Comparison of ENCODE assay signal across 30 mouse cellular contexts in genomic region chr17:56876465-56876864, GRCm38 (mm10). TPM values are rescaled to one million over a fixed set of nuclear protein-coding genes. Genes with fewer than 3 reads are reported as not detected.
"Had no signal": no experiment of that assay in that cellular context is flagged by ENCODE, and none has a peak within 500 bp of the region (broad histone marks: within the 10 kb centered on the region; RNA-seq: fewer than 3 reads in every experiment).

No protein-coding gene starts in this region.

- H3K9me3 ChIP-seq: liver, embryonic 13.5 days; midbrain, embryonic 15.5 days; neural tube, embryonic 12.5 days; neural tube, embryonic 15.5 days had no signal

- H3K9ac ChIP-seq: liver, embryonic 13.5 days; midbrain, embryonic 15.5 days; neural tube, embryonic 12.5 days; neural tube, embryonic 15.5 days had no signal

- DNase-seq: kidney, postnatal 25 days; layer of hippocampus, adult 9-11 months; liver, embryonic 13.5 days; lung, adult 2 months; lung, postnatal 14 days; lung, postnatal 4 days; right cerebral cortex, adult 18-20 months; right cerebral cortex, postnatal 25 days; spleen, adult 18-20 months; thymus, postnatal 25 days had no signal

- H3K36me3 ChIP-seq: liver, embryonic 13.5 days; midbrain, embryonic 15.5 days; neural tube, embryonic 12.5 days; neural tube, embryonic 15.5 days had no signal

- H3K27me3 ChIP-seq: liver, embryonic 13.5 days; midbrain, embryonic 15.5 days; neural tube, embryonic 12.5 days; neural tube, embryonic 15.5 days had no signal

- H3K27ac ChIP-seq: kidney, postnatal 0 days; layer of hippocampus, adult 2 months; liver, embryonic 13.5 days; midbrain, embryonic 15.5 days; neural tube, embryonic 12.5 days; neural tube, embryonic 15.5 days had no signal

- H3K4me1 ChIP-seq: liver, embryonic 13.5 days; midbrain, embryonic 15.5 days; neural tube, embryonic 12.5 days; neural tube, embryonic 15.5 days had no signal

- H3K4me3 ChIP-seq: layer of hippocampus, adult 2 months; liver, embryonic 13.5 days; midbrain, embryonic 15.5 days; neural tube, embryonic 12.5 days; neural tube, embryonic 15.5 days had no signal

RNA-seq across cellular contexts. Expression of gene 1700061G19Rik, which starts 1.2 kb away (rescaled TPM):
- total RNA-seq: liver, adult 2 months; megakaryocyte-erythroid progenitor cell, adult 5-6 weeks had no signal

RNA-seq across cellular contexts. Expression of gene Acsbg2, which starts 2.2 kb away (rescaled TPM):
- total RNA-seq: layer of hippocampus, adult 2 months; layer of hippocampus, postnatal 25 days; left cerebral cortex, adult 18-20 months; left cerebral cortex, postnatal 36 days; liver, adult 2 months; megakaryocyte progenitor cell, adult 5-6 weeks; megakaryocyte-erythroid progenitor cell, adult 5-6 weeks had no signal
- polyA plus RNA-seq: kidney, embryonic 14.5 days; kidney, postnatal 0 days; large intestine, adult 2 months; limb, embryonic 11.5 days; limb, embryonic 14.5 days; liver, adult 2 months; liver, embryonic 13.5 days; liver, embryonic 16.5 days; lung, adult 2 months; lung, embryonic 16.5 days; midbrain, embryonic 11.5 days; midbrain, embryonic 15.5 days; neural tube, embryonic 12.5 days; neural tube, embryonic 15.5 days; stomach, embryonic 16.5 days; thymus, postnatal 0 days had no signal
